Mouse (Mus musculus): ENCODE data around the gene Ndfip2. TPM values are rescaled to one million over a fixed set of nuclear protein-coding genes. Genes with fewer than 3 reads are reported as not detected.

The Ndfip2 gene
- total RNA-seq (2023), result 10 to 100 TPM; 16.7 to 19.4 TPM

GRCm38 (mm10) chr14:105258379-105259034 lies at the start of gene Ndfip2:
Gene Ndfip2 (plus strand): TSS chr14:105258573.

Other genes with a start within 250 kb of the Ndfip2 start
- gene Rbm26, start 81.2 kb upstream of the Ndfip2 start, total RNA-seq (2023), result 10 to 100 TPM; 30.9 to 32.1 TPM